Mouse (Mus musculus) heart, postnatal 0 days (tissue): ENCODE data around the gene Tnfsf4. TPM values are rescaled to one million over a fixed set of nuclear protein-coding genes. Genes with fewer than 3 reads are reported as not detected.

Experiments used
- ATAC-seq: fragments of 200-750 bp; cut with Nextera tagmentation; 2 replicates; pipeline ENCODE4 v1.8.0; 2017; ENCODE audit warnings: low read depth, moderate number of reproducible peaks, moderate library complexity; ENCODE audit not compliant: insufficient read depth
- DNase-seq: peaks from one replicate; pipeline ENCODE4 v3.0.0-alpha.2; 2016; ENCODE audit warnings: low spot score
- H3K27ac ChIP-seq: fragments of 300-500 bp; sonication (generic); 2 replicates; pipeline ENCODE4 v1.5.1; 2014; ENCODE audit warnings: low read depth, mild to moderate bottlenecking
- H3K27me3 ChIP-seq: fragments of 300-500 bp; sonication (generic); 2 replicates; pipeline ENCODE4 v1.6.1; 2014; ENCODE audit warnings: low read length, mixed read lengths; ENCODE audit not compliant: control insufficient read depth, insufficient read depth
- H3K36me3 ChIP-seq: fragments of 300-500 bp; sonication (generic); replicated peaks from 2 replicates; pipeline ENCODE4 v1.6.1; 2014; ENCODE audit warnings: low read length, mixed read lengths; ENCODE audit not compliant: control insufficient read depth, insufficient read depth
- H3K4me1 ChIP-seq: fragments of 300-500 bp; sonication (generic); 2 replicates; pipeline ENCODE4 v1.6.1; 2014; ENCODE audit warnings: antibody characterized with exemption; ENCODE audit not compliant: control insufficient read depth, insufficient read depth
- H3K4me2 ChIP-seq: fragments of 300-500 bp; sonication (generic); 2 replicates; pipeline ENCODE4 v1.6.1; 2014; ENCODE audit warnings: low read depth, mild to moderate bottlenecking, low read length, moderate library complexity
- H3K4me3 ChIP-seq: fragments of 300-500 bp; sonication (generic); 2 replicates; pipeline ENCODE4 v1.5.1; 2014; ENCODE audit warnings: low read depth, low read length
- H3K9ac ChIP-seq: fragments of 300-500 bp; sonication (generic); replicated peaks from 2 replicates; pipeline ENCODE4 v1.6.1; 2014; ENCODE audit warnings: low read depth, low read length, mixed read lengths
- H3K9me3 ChIP-seq: fragments of 300-500 bp; sonication (generic); replicated peaks from 2 replicates; pipeline ENCODE4 v1.6.1; 2016; ENCODE audit warnings: low read length; ENCODE audit not compliant: control insufficient read depth
- CTCF ChIP-seq: IDR thresholded peaks from 2 replicates; pipeline ENCODE4 v1.5.1; 2016; ENCODE audit warnings: antibody characterized with exemption, control low read depth, low read depth
- EP300 ChIP-seq: IDR thresholded peaks from 2 replicates; pipeline ENCODE4 v1.6.1; 2016; ENCODE audit warnings: antibody characterized with exemption, low read depth
- WGBS: fragments of 180-500 bp; shearing (Covaris S2); extraction: QIAGEN DNeasy Blood & Tissue Kit; methylation state at CpG from one replicate; pipeline ENCODE4 v1.1.7; 2014; 5-methylcytosine and 5-hydroxymethylcytosine counted together
- polyA plus RNA-seq: library from polyadenylated mRNA; unstranded; fragments of >200 nt; fragmentation: Nextera tagmentation; extraction: Ambion mirVana; gene quantifications from 2 replicates; pipeline ENCODE4 v1.2.1, GENCODE M21; 2015
- total RNA-seq: library from RNA; depleted of rRNA; stranded (reverse); fragments of >200 nt; gene quantifications from 2 replicates; pipeline ENCODE4 v1.2.3, GENCODE M21; 2014; ENCODE audit warnings: low replicate concordance

The Tnfsf4 gene
- total and polyA plus RNA-seq, 2 experiments from 2014 or later: 0.05 TPM; not detected in 1

DNA sequence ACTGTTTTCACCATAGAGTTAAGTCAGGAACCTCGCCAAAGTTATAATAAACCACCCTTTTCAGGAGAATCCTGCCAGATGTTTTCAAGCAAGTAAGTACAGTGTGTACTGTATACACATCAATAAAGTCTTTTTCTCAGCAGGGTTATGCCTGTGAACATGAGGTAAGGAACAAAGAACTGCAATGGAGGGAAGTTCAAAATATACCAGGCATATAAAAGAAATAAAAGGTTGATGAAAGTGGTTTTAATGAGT is 31.8 kb downstream of the Tnfsf4 start:
- Histone ChIP-seq H3K9me3 (no peaks in the 10 kb centered on the region), H3K27me3 (no peaks in the 10 kb centered on the region), H3K9ac (no peak overlapping the region), H3K4me2 (no peak overlapping the region), H3K27ac (no peak overlapping the region), H3K4me3 (no peak overlapping the region), H3K36me3 (no peaks in the 10 kb centered on the region), H3K4me1 (no peaks in the 10 kb centered on the region)
- DNase-seq: no peak
- 77% methylated on average over 1 of the region's 1 CpGs for WGBS
- ATAC-seq: no peak
- TF ChIP-seq EP300 (no peak), CTCF (no peak)

DNA sequence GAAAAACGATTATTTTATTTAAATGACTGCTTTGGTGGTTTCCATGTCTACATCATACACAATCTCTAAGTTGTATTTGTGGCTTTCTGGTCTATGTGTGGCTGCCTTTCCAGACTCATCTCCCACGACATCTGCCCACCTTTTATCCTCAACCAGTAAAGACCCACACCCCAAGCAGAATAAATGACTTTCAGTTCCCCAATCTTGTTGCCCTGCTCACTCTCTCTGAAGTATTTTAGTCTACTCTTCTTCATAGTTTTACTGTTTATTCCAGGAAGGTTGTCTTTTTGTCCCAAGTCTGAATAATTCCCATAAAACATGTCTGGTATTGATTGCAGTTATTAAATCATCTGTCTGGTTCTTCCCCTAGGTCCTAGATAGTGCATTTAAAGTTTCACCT is 40.6 kb downstream of the Tnfsf4 start:
- no peak for ATAC-seq
- no peak for TF ChIP-seq CTCF
- no peak for TF ChIP-seq EP300

DNA sequence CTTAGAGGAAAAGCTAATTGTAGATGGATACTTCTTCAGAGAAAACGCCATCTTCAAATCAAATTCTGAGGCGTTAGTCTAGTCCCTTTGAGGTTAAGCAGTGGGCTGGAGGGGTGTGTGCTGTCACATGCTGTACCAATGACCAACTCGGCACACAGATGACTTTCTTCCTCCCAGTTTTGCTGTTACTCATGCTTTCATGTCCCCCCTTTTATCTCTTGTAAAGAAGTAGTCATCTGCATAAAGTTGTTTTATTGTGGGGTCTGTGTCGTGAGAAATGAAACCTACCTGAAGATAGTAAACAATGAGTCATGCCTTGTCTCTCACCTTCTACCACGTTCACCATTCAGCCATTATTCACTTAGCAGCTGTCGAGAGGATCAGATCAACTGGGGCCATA is 41.3 kb downstream of the Tnfsf4 start:
- no peak overlapping the region for H3K4me2 ChIP-seq
- no peak for DNase-seq
- no peaks in the 10 kb centered on the region for H3K27me3 ChIP-seq
- no peaks in the 10 kb centered on the region for H3K36me3 ChIP-seq
- H3K27ac ChIP-seq: no peak overlapping the region
- 72% methylated on average over 6 of the region's 6 CpGs for WGBS
- H3K4me1 ChIP-seq: no peaks in the 10 kb centered on the region
- TF ChIP-seq EP300 (no peak), CTCF (no peak)
- no peak for ATAC-seq
- no peak overlapping the region for H3K4me3 ChIP-seq
- no peaks in the 10 kb centered on the region for H3K9me3 ChIP-seq
- H3K9ac ChIP-seq: no peak overlapping the region

More for the DNA sequence above, 40.6 kb downstream of the Tnfsf4 start:
- Histone ChIP-seq H3K36me3 (no peaks in the 10 kb centered on the region), H3K27ac (no peak overlapping the region), H3K4me2 (no peak overlapping the region), H3K9ac (no peak overlapping the region), H3K9me3 (no peaks in the 10 kb centered on the region), H3K4me1 (no peaks in the 10 kb centered on the region), H3K27me3 (no peaks in the 10 kb centered on the region), H3K4me3 (no peak overlapping the region)
- no peak for DNase-seq
- WGBS: 60% methylated on average over 2 of the region's 2 CpGs

DNA sequence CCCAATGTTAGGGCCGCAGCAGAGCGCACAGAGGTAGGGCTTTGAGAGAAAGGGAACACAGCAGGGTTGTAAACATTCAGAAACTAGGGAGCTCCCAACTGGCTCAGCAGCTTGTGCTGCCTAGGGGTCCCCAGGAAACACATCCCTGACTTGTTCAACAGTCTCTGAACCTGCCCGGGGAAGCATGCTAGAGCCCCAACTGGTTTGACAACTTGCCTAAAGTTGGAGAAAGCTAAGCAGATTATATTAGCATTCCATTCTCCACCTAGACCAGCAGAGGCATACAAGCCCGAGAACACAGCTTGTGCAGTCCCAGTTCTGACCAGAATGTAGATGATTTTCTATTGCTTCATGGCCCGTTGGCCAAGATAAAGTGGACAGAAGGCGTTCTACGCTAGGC is 49.6 kb downstream of the Tnfsf4 start:
- DNase-seq (no peak), ATAC-seq (no peak)
- Histone ChIP-seq H3K27ac (no peak overlapping the region), H3K4me2 (no peak overlapping the region), H3K9me3 (no peaks in the 10 kb centered on the region), H3K4me1 (no peaks in the 10 kb centered on the region), H3K36me3 (no peaks in the 10 kb centered on the region), H3K27me3 (no peaks in the 10 kb centered on the region), H3K9ac (no peak overlapping the region), H3K4me3 (no peak overlapping the region)
- 82% methylated on average over 7 of the region's 7 CpGs for WGBS
- no peak for TF ChIP-seq CTCF
- TF ChIP-seq EP300: no peak

DNA sequence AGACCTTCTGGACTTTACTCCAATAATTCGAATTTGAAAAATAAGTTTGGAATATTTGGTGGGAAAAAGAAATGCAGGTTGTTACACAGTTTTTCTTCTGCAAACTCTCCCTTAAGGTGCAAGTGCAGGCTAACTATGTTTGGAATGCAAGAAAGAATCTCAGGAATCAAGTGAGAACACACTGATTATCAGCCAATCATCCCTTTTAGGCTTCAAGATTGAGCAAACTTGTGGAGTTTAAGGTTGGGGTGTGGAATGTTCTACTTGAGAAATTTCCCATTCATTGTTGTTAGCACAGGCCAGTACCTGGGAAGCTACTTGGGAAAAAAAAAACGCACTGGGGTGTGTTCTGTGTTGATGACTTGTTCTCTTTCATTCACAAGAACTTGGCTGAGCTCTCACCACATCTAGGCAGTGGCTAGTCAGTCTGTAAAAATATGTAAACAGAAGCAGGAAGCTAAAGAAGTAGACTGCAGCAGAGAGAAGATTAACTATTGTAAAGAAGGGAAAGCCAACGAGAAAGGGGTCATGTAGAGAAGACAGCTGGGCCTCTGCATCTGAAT is 56.6 kb downstream of the Tnfsf4 start:
- ATAC-seq (no peak), DNase-seq (no peak)
- H3K27me3 ChIP-seq: no peaks in the 10 kb centered on the region
- TF ChIP-seq CTCF (no peak), EP300 (no peak)
- 32% methylated on average over 3 of the region's 3 CpGs for WGBS
- no peaks in the 10 kb centered on the region for H3K9me3 ChIP-seq
- H3K27ac ChIP-seq: no peak overlapping the region
- no peak overlapping the region for H3K4me2 ChIP-seq
- H3K9ac ChIP-seq: no peak overlapping the region
- no peak overlapping the region for H3K4me3 ChIP-seq
- H3K36me3 ChIP-seq: no peaks in the 10 kb centered on the region
- no peaks in the 10 kb centered on the region for H3K4me1 ChIP-seq

DNA sequence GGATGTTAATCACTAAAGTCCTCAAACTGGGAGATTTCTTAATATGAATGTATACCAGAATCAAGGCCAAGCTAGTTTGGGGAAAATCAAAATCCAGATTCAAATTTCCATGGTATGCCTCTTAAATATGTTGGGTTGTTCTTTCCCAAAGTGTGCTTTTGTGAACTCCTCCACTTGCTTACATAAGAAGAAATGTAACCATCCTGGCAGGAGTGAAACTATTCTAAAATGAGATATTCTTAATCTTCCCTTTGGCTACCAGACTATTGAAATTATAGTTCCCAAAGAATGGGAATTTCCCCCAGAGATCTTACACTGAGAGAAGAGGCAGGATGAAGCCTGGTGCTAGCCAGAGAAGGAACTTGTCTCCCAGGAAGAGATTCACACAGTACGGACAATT is 57.0 kb downstream of the Tnfsf4 start:
- WGBS: 83% methylated on average over 1 of the region's 1 CpGs
- no peak overlapping the region for H3K4me3 ChIP-seq

More for the DNA sequence above, 57.0 kb downstream of the Tnfsf4 start:
- Histone ChIP-seq H3K9ac (no peak overlapping the region), H3K9me3 (no peaks in the 10 kb centered on the region), H3K4me1 (no peaks in the 10 kb centered on the region), H3K27me3 (no peaks in the 10 kb centered on the region), H3K27ac (no peak overlapping the region), H3K4me2 (no peak overlapping the region), H3K36me3 (no peaks in the 10 kb centered on the region)
- no peak for DNase-seq
- no peak for ATAC-seq
- TF ChIP-seq EP300 (no peak), CTCF (no peak)
